Mouse (Mus musculus) testis, adult 2 months (tissue): ENCODE measurements at regions not wholly inside any gene's neighbourhood (a gene's known extent, or its start where the extent isn't known, plus 50 kb on each side); places are given as distances from the start of the nearest gene placed in this dataset.

Experiments
- H3K27ac ChIP-seq: fragments of 200-500 bp; 2 replicates; pipeline ENCODE4 v1.5.1; 2012; ENCODE audit warnings: low read depth, low read length; ENCODE audit not compliant: control insufficient read depth, insufficient read depth
- H3K27me3 ChIP-seq: fragments of 200-500 bp; 2 replicates; pipeline ENCODE4 v1.6.1; 2012; ENCODE audit warnings: mild to moderate bottlenecking, low read length, moderate library complexity; ENCODE audit not compliant: control insufficient read depth, insufficient read depth
- H3K36me3 ChIP-seq: fragments of 200-500 bp; 2 replicates; pipeline ENCODE4 v1.6.1; 2012; ENCODE audit warnings: mild to moderate bottlenecking, low read length; ENCODE audit not compliant: control insufficient read depth, insufficient read depth
- H3K4me1 ChIP-seq: fragments of 200-500 bp; 2 replicates; pipeline ENCODE4 v1.6.1; 2012; ENCODE audit warnings: low read length; ENCODE audit not compliant: control insufficient read depth, insufficient read depth
- H3K4me3 ChIP-seq: fragments of 200-500 bp; 2 replicates; pipeline ENCODE4 v1.5.1; 2012; ENCODE audit warnings: low read depth, mild to moderate bottlenecking, low read length, moderate library complexity, mixed read lengths; ENCODE audit not compliant: control insufficient read depth
- CTCF ChIP-seq: fragments of 200-500 bp; IDR thresholded peaks from 2 replicates; pipeline ENCODE4 v1.5.1; 2012; ENCODE audit warnings: low read depth, mild to moderate bottlenecking, inconsistent platforms, low read length, moderate library complexity; ENCODE audit not compliant: control insufficient read depth, insufficient read depth, insufficient replicate concordance
- POLR2A ChIP-seq: fragments of 200-500 bp; IDR thresholded peaks from 2 replicates; pipeline ENCODE4 v1.6.1; 2012; ENCODE audit warnings: low read depth, mild to moderate bottlenecking, inconsistent platforms, low read length, moderate library complexity; ENCODE audit not compliant: control insufficient read depth

DNA sequence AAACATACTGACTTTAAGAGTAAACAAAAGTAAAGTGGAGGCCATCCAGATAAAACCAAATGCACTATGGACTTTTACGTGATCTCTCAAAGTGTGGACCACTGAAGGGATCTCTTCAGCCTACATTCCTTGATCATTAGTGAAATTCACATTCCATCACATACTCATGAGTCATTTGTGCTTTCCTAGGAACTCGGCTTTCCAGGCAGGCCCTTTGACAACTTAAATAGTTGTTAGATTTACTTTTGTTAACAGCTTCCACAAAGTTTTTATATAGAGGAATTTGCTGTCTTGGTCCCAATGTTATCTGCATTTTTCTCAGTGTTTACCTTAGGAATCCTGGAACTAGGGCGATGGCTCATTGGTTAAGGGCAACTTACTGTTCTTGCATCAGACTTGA is 99.7 kb upstream of the Adcy1 start:
- TF ChIP-seq POLR2A (no peak), CTCF (no peak)
- Histone ChIP-seq H3K4me1 (no peaks in the 10 kb centered on the region), H3K36me3 (no peaks in the 10 kb centered on the region), H3K27ac (no peak overlapping the region), H3K4me3 (no peak overlapping the region), H3K27me3 (no peaks in the 10 kb centered on the region)

DNA sequence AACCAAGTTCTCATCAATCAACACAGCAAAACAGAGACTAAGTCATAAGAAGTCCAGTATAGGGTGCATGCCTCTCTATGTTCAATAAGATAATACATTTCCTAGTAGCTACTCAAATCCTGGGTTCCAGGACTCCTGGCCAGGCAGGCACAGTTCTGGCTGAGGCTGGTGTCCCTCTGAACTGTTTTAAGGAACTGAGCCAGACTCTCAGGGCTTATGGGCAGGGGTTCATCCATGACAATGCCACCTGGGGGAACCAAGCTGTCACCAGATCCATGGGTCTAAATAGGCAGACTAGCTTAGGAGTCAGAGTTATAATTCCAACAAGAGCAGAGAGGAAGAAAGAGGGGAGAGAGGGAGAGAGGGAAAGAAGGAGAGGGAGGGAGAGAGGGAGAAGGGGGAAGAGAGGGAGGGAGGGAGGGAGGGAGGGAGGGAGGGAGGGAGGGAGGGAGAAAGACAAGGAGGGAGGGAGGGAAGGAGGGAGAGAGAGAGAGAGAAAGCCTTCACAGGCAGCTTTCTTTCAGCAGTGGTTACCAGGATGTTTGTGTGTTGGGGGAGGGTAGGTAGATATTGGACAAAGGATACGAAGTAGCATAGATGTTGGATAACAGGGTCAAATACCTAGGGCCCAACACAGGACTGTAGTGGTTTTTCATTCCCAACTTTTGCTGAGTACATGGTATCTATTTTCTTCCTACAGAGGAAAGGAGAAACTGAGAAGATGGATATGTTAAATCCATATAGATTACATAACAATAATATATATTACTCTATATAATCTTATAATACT is 100.3 kb upstream of the Adcy1 start:
- TF ChIP-seq CTCF (no peak), POLR2A (no peak)

DNA sequence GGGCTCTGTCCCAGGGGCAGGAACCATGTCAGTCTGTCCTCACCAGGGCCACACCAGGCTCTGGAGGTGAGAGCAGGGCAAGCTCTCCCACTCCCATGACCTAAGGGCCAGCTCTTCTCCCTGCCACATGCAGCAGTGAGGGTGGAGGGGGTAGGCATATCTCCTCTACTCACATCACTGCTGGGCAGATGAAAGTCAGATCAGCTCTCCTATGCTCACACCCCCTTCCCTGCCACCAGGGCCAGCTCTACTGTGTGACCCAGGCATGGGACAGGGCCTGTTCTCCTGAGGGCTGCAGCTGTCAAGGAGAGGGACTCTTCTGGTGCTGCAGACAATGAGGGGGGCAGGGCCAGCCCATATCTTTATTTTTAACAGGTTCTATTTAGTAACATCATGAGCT is 101.0 kb upstream of the Adcy1 start:
- TF ChIP-seq CTCF (no peak), POLR2A (no peak)
- Histone ChIP-seq H3K27ac (no peak overlapping the region), H3K27me3 (no peaks in the 10 kb centered on the region), H3K36me3 (no peaks in the 10 kb centered on the region), H3K4me1 (no peaks in the 10 kb centered on the region), H3K4me3 (no peak overlapping the region)

More for the DNA sequence above, 100.3 kb upstream of the Adcy1 start:
- H3K27me3 ChIP-seq, result no peaks in the 10 kb centered on the region
- H3K36me3 ChIP-seq, result no peaks in the 10 kb centered on the region
- no peak overlapping the region for H3K4me3 ChIP-seq
- no peaks in the 10 kb centered on the region for H3K4me1 ChIP-seq
- no peak overlapping the region for H3K27ac ChIP-seq

DNA sequence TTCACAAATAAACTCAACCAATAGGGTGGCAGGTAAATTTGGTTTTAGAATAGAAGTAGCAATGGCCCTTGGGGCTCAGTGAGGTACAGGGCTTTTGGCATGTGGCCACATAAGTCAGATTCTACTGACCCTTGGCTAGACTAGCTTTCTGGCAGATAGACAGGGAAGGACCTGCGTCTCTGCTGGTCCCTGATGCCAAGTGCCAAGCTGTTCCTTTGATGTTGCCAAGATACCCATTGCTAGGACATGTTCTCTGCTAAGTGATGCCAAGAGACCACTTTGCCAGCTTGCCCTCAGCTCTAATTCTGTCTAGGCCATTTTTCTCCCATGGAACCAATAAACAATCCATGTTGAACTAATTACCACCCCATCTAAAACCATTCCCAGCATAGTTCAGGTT is 110.5 kb upstream of the Adcy1 start:
- no peak for TF ChIP-seq POLR2A
- no peak for TF ChIP-seq CTCF
- Histone ChIP-seq H3K4me1 (no peaks in the 10 kb centered on the region), H3K4me3 (no peak overlapping the region)

DNA sequence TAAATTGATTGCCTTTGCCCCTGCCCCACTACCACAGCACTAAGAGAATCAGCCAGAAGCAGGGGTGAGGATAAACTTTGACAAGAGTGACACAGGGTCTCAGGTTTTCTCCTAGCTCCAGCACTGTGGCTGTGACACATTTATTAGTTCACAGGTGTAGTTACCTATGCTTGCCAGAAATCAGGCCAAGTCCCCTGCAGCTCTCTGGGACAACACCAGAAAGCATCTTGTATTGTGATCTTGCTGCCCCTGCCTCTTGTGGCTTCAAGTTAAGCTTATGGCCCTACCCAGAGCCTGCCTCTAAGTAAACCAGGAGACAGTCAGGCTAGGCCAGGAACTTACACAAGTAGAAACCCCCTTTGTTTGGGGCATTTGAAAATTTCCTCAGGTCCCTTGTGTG is 111.9 kb upstream of the Adcy1 start:
- Histone ChIP-seq H3K4me1 (no peaks in the 10 kb centered on the region), H3K4me3 (no peak overlapping the region), H3K27ac (no peak overlapping the region), H3K27me3 (no peaks in the 10 kb centered on the region), H3K36me3 (no peaks in the 10 kb centered on the region)
- no peak for TF ChIP-seq CTCF

More for the DNA sequence above, 110.5 kb upstream of the Adcy1 start:
- H3K36me3 ChIP-seq, result no peaks in the 10 kb centered on the region
- H3K27me3 ChIP-seq, result no peaks in the 10 kb centered on the region
- no peak overlapping the region for H3K27ac ChIP-seq

DNA sequence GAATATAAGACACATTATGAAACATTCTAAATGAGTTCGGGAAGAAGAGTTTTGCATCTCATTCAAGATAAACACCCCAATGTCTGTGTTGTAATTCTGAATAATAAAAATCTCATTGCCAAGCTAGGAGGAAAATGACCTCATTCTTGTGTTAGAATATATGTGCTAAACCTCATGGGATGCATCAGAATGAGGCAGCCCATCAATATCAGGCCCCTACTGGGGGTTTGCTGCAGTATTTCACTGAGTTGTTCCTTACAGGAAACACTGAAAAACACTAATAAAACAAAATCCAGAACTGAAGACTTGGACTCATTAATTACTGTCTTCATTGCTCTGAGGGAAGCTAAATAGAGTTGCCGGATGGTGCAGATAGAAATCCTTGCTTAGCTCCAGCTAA is 111.6 kb upstream of the Gm11983 start:
- TF ChIP-seq CTCF (no peak), POLR2A (no peak)

DNA sequence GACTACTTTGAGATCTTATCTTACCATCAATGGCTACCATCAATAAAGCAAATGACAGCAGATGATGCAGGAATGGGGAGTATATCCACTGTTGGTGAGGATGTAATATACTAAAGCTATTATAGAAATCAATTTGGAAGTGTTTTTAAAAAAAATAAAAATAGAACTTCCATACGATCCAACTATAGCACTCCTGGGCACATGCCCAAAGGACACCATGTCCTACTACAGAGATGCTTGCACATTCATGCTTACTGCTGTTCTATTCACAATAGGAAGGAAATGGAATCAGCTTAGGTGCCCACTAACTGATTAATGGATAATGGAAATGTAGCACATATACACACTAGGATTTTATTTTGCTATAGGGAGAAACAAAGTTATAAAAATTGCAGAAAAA is 96.7 kb upstream of the Gm11983 start:
- no peaks in the 10 kb centered on the region for H3K4me1 ChIP-seq
- H3K27ac ChIP-seq, result no peak overlapping the region
- no peaks in the 10 kb centered on the region for H3K36me3 ChIP-seq
- no peak overlapping the region for H3K4me3 ChIP-seq
- no peaks in the 10 kb centered on the region for H3K27me3 ChIP-seq
- no peak for TF ChIP-seq POLR2A
- TF ChIP-seq CTCF, result no peak

More for the DNA sequence above, 111.6 kb upstream of the Gm11983 start:
- Histone ChIP-seq H3K27me3 (no peaks in the 10 kb centered on the region), H3K4me1 (no peaks in the 10 kb centered on the region), H3K4me3 (no peak overlapping the region), H3K36me3 (no peaks in the 10 kb centered on the region), H3K27ac (no peak overlapping the region)

DNA sequence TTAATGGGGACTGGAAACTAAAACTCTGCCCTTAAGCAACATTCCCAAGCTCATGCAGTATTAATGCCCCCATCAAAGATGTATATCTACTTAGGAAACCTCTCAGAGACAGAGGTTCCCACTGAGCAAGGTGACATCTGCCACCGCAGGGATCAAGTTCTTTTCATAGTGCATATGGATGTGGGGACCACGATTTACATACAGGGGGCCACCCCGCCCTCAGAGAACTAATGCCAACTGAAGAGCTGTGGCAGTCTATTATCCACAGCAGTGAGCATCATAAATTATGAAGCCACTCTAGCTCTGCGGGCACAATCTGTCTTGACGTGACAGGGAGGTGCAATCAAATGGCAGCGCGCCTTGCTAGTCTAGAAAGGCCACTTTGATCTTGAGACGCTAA is 88.6 kb upstream of the Gm11983 start:
- Histone ChIP-seq H3K27me3 (no peaks in the 10 kb centered on the region), H3K4me3 (no peak overlapping the region), H3K27ac (no peak overlapping the region), H3K4me1 (peaks cover 2% of the 10 kb centered on the region), H3K36me3 (no peaks in the 10 kb centered on the region)
- no peak for TF ChIP-seq POLR2A
- no peak for TF ChIP-seq CTCF
